20 mouse cellular contexts compared by ENCODE assay signal in genomic region chr19:9128499-9129194, GRCm38 (mm10). TPM values are rescaled to one million over a fixed set of nuclear protein-coding genes. Genes with fewer than 3 reads are reported as not detected.
DNase-seq lines count a peak whose midpoint lies in the region; ATAC-seq and TF ChIP-seq lines count a peak whose summit lies in the region.
"Had no signal": no experiment of that assay in that cellular context is flagged by ENCODE, and none has a peak within 500 bp of the region (broad histone marks: within the 10 kb centered on the region; RNA-seq: fewer than 3 reads in every experiment).

No protein-coding gene starts in this region.

- no peaks in the 10 kb centered on the region for H3K36me3 ChIP-seq in midbrain, postnatal 0 days (ENCODE audit: insufficient read depth, low read length)
- 0 out of 2 replicates have a peak, but pooled peaks cover 3% of the 10 kb centered on the region for H3K36me3 ChIP-seq in midbrain, embryonic 14.5 days (ENCODE audit: control insufficient read depth, insufficient read depth, low read length)
- H3K36me3 ChIP-seq in forebrain, postnatal 0 days (ENCODE audit: insufficient read depth): peaks cover 6% of the 10 kb centered on the region; the same call in 1 of the 2 replicates

- intact Hi-C loops in heart, postnatal 36 days (cut with DNase I): no loop called here

- no peaks in the 10 kb centered on the region for H3K4me1 ChIP-seq in midbrain, postnatal 0 days (ENCODE audit: insufficient read depth, low read length)
- H3K4me1 ChIP-seq in midbrain, embryonic 14.5 days (ENCODE audit: control insufficient read depth, insufficient read depth, low read length): no peaks in the 10 kb centered on the region
- H3K4me1 ChIP-seq in forebrain, postnatal 0 days (ENCODE audit: insufficient read depth): no peaks in the 10 kb centered on the region
- H3K4me1 ChIP-seq: heart, embryonic 12.5 days; limb, embryonic 12.5 days had no signal

- WGBS in midbrain, postnatal 0 days: 92% methylated on average over 4 of the region's 4 CpGs
- 94% methylated on average over 4 of the region's 4 CpGs for WGBS in midbrain, embryonic 14.5 days
- 84% methylated on average over 4 of the region's 4 CpGs for WGBS in forebrain, postnatal 0 days

- no peak for TF ChIP-seq CTCF in midbrain, postnatal 0 days (IDR thresholded peaks at IDR 0.05)
- TF ChIP-seq CTCF in forebrain, postnatal 0 days (IDR thresholded peaks at IDR 0.05; ENCODE audit: low read depth): no peak

- no peak overlapping the region for H3K4me3 ChIP-seq in midbrain, postnatal 0 days (ENCODE audit: low read depth, low read length)
- H3K4me3 ChIP-seq in midbrain, embryonic 14.5 days (replicated peaks; ENCODE audit: low read depth, low read length): no peak overlapping the region
- no peak overlapping the region for H3K4me3 ChIP-seq in forebrain, postnatal 0 days (ENCODE audit: low read depth, low read length)
- H3K4me3 ChIP-seq: heart, embryonic 12.5 days; limb, embryonic 12.5 days; liver, embryonic 13.5 days had no signal

- no peaks in the 10 kb centered on the region for H3K9me3 ChIP-seq in midbrain, postnatal 0 days (ENCODE audit: low read length)
- no peaks in the 10 kb centered on the region for H3K9me3 ChIP-seq in midbrain, embryonic 14.5 days (ENCODE audit: control insufficient read depth, low read length)
- H3K9me3 ChIP-seq in forebrain, postnatal 0 days (ENCODE audit: low read length): no peaks in the 10 kb centered on the region
- H3K9me3 ChIP-seq: heart, embryonic 12.5 days; limb, embryonic 12.5 days; liver, embryonic 13.5 days had no signal

- peak; percentile 22 to 37 for DNase-seq in adrenal gland, postnatal 36 days
- no peak for DNase-seq in adrenal gland, postnatal 14 days
- peak; percentile 89 for DNase-seq in heart, adult 11 months
- no peak for DNase-seq in heart, postnatal 36 days
- no peak for DNase-seq in midbrain, postnatal 0 days (ENCODE audit: low spot score)
- no peak for DNase-seq in midbrain, embryonic 14.5 days
- no peak for DNase-seq in forebrain, postnatal 0 days
- DNase-seq: gastrocnemius, postnatal 25 days; kidney, adult 18-20 months; kidney, postnatal 25 days; layer of hippocampus, adult 9-11 months; liver, embryonic 13.5 days; right cerebral cortex, adult 18-20 months had no signal

- H3K4me2 ChIP-seq in midbrain, postnatal 0 days (ENCODE audit: low read depth, low read length, poor library complexity, severe bottlenecking): no peak overlapping the region
- H3K4me2 ChIP-seq in midbrain, embryonic 14.5 days (ENCODE audit: low read length): no peak overlapping the region
- no peak overlapping the region for H3K4me2 ChIP-seq in forebrain, postnatal 0 days (ENCODE audit: low read depth)
- H3K4me2 ChIP-seq: heart, embryonic 12.5 days; limb, embryonic 12.5 days; liver, embryonic 13.5 days had no signal

- H3K9ac ChIP-seq in midbrain, postnatal 0 days (replicated peaks; ENCODE audit: low read length, poor library complexity, severe bottlenecking): no peak overlapping the region
- no peak overlapping the region for H3K9ac ChIP-seq in midbrain, embryonic 14.5 days (replicated peaks; ENCODE audit: low read length)
- no peak overlapping the region for H3K9ac ChIP-seq in forebrain, postnatal 0 days
- H3K9ac ChIP-seq: heart, embryonic 12.5 days; limb, embryonic 12.5 days; liver, embryonic 13.5 days had no signal

- H3K27ac ChIP-seq in midbrain, postnatal 0 days (ENCODE audit: low read depth, low read length): no peak overlapping the region
- H3K27ac ChIP-seq in midbrain, embryonic 14.5 days (replicated peaks; ENCODE audit: low read depth, low read length): no peak overlapping the region
- H3K27ac ChIP-seq in forebrain, postnatal 0 days (ENCODE audit: low read depth, low read length): no peak overlapping the region
- H3K27ac ChIP-seq: limb, embryonic 12.5 days; liver, embryonic 13.5 days had no signal

- no peaks in the 10 kb centered on the region for H3K27me3 ChIP-seq in midbrain, postnatal 0 days (ENCODE audit: insufficient read depth, low read length)
- H3K27me3 ChIP-seq in midbrain, embryonic 14.5 days (ENCODE audit: control insufficient read depth, insufficient read depth, low read length): no peaks in the 10 kb centered on the region
- no peaks in the 10 kb centered on the region for H3K27me3 ChIP-seq in forebrain, postnatal 0 days (ENCODE audit: insufficient read depth, low read length)
- H3K27me3 ChIP-seq: heart, embryonic 12.5 days; limb, embryonic 12.5 days; liver, embryonic 13.5 days had no signal

- ATAC-seq in midbrain, postnatal 0 days (ENCODE audit: low FRiP score): 0 out of 2 replicates have a peak, but pooled peaks have one; percentile 16
- no peak for ATAC-seq in midbrain, embryonic 14.5 days (ENCODE audit: low FRiP score, low TSS enrichment)
- ATAC-seq in megakaryocyte-erythroid progenitor cell, adult 5-6 weeks (replicated peaks; ENCODE audit: low FRiP score, low TSS enrichment, poor library complexity, severe bottlenecking): peak; percentile 47; the same call in 1 of the 2 replicates
- no peak for ATAC-seq in forebrain, postnatal 0 days
- ATAC-seq: lung, postnatal 0 days had no signal

RNA-seq across cellular contexts. Expression of gene Asrgl1, which starts 6.8 kb away (rescaled TPM):
- 10 to 100 TPM; 10.7 to 11.7 TPM for total RNA-seq in adrenal gland, postnatal 36 days (2021)
- total RNA-seq in adrenal gland, postnatal 14 days (2021): 12.6 and 18.1 TPM in 2 replicates
- total RNA-seq in heart, postnatal 36 days (2021): 10 to 100 TPM; 24.3 to 28.4 TPM
- total RNA-seq in midbrain, postnatal 0 days (2014; rRNA removed): 30.3 and 33.4 TPM in 2 replicates
- polyA plus RNA-seq in midbrain, postnatal 0 days (2015; fragmentation: Nextera tagmentation; extraction: Ambion mirVana): 45.4 and 46.9 TPM in 2 replicates
- polyA plus RNA-seq in midbrain, embryonic 14.5 days (2014; fragmentation: Nextera tagmentation; extraction: Ambion mirVana): 15.0 and 17.5 TPM in 2 replicates
- total RNA-seq in megakaryocyte-erythroid progenitor cell, adult 5-6 weeks (2014; fragmentation: Nextera tagmentation): 29.8 and 39.1 TPM in 2 replicates
- total RNA-seq in megakaryocyte-erythroid progenitor cell, adult 5-6 weeks (2017): 25.3 and 26.5 TPM in 2 replicates
- 31.2 and 31.3 TPM in 2 replicates for total RNA-seq in forebrain, postnatal 0 days (2014; rRNA removed)
- polyA plus RNA-seq in forebrain, postnatal 0 days (2015; fragmentation: Nextera tagmentation; extraction: Ambion mirVana): 30.7 and 37.4 TPM in 2 replicates

RNA-seq across cellular contexts. Expression of gene Scgb1a1, which starts 40.9 kb away (rescaled TPM):
- total RNA-seq in adrenal gland, postnatal 36 days (2021): not detected
- 4.4 TPM in 1 of 2 replicates, not detected in the other for total RNA-seq in adrenal gland, postnatal 14 days (2021)
- not detected for total RNA-seq in heart, postnatal 36 days (2021)
- not detected in 2 replicates for total RNA-seq in midbrain, postnatal 0 days (2014; rRNA removed)
- polyA plus RNA-seq in midbrain, postnatal 0 days (2015; fragmentation: Nextera tagmentation; extraction: Ambion mirVana): not detected in 2 replicates
- not detected in 2 replicates for polyA plus RNA-seq in midbrain, embryonic 14.5 days (2014; fragmentation: Nextera tagmentation; extraction: Ambion mirVana)
- not detected in 2 replicates for total RNA-seq in megakaryocyte-erythroid progenitor cell, adult 5-6 weeks (2014; fragmentation: Nextera tagmentation)
- not detected in 2 replicates for total RNA-seq in megakaryocyte-erythroid progenitor cell, adult 5-6 weeks (2017)
- total RNA-seq in forebrain, postnatal 0 days (2014; rRNA removed): not detected in 2 replicates
- polyA plus RNA-seq in forebrain, postnatal 0 days (2015; fragmentation: Nextera tagmentation; extraction: Ambion mirVana): not detected in 2 replicates
- total RNA-seq: common myeloid progenitor, adult 5-6 weeks; gastrocnemius, postnatal 25 days; hematopoietic stem cell, adult 5-6 weeks had no signal
- polyA plus RNA-seq: embryonic facial prominence, embryonic 14.5 days; heart, embryonic 12.5 days; limb, embryonic 12.5 days; liver, embryonic 13.5 days had no signal

Comparison
In these comparisons a context has a peak if more than half of its experiments do, and no peak if none do; other contexts are left out.
1. DNase-seq: peak in adrenal gland, postnatal 36 days (2 of 2) and heart, adult 11 months (single experiment); none in adrenal gland, postnatal 14 days (single experiment), heart, postnatal 36 days (0 of 2), midbrain, postnatal 0 days (single experiment), midbrain, embryonic 14.5 days (single experiment) and forebrain, postnatal 0 days (single experiment).
2. ATAC-seq: peak in midbrain, postnatal 0 days (single experiment) and megakaryocyte-erythroid progenitor cell, adult 5-6 weeks (single experiment); none in midbrain, embryonic 14.5 days (single experiment) and forebrain, postnatal 0 days (single experiment).